Mouse (Mus musculus) neural tube, embryonic 15.5 days (tissue): ENCODE data around the gene Gm20683. TPM values are rescaled to one million over a fixed set of nuclear protein-coding genes. Genes with fewer than 3 reads are reported as not detected.
A peak's percentile ranks its signal among the peaks of the same experiment; 100 is the strongest.

ENCODE experiments used
- ATAC-seq: fragments of 200-750 bp; cut with Nextera tagmentation; 2 replicates; pipeline ENCODE4 v1.8.0; 2017; ENCODE audit warnings: mild to moderate bottlenecking, moderate TSS enrichment, moderate library complexity; ENCODE audit not compliant: low FRiP score
- H3K27ac ChIP-seq: fragments of 300-500 bp; sonication (generic); replicated peaks from 2 replicates; pipeline ENCODE4 v1.5.1; 2015; ENCODE audit warnings: mild to moderate bottlenecking, inconsistent platforms
- H3K27me3 ChIP-seq: fragments of 300-500 bp; sonication (generic); replicated peaks from 2 replicates; pipeline ENCODE4 v1.6.1; 2015; ENCODE audit warnings: inconsistent platforms
- H3K36me3 ChIP-seq: fragments of 300-500 bp; sonication (generic); 2 replicates; pipeline ENCODE4 v1.6.1; 2015; ENCODE audit warnings: inconsistent platforms
- H3K4me1 ChIP-seq: fragments of 300-500 bp; sonication (generic); 2 replicates; pipeline ENCODE4 v1.6.1; 2015; ENCODE audit warnings: inconsistent platforms
- H3K4me2 ChIP-seq: fragments of 300-500 bp; sonication (generic); 2 replicates; pipeline ENCODE4 v1.6.1; 2015; ENCODE audit warnings: inconsistent platforms, mild to moderate bottlenecking, moderate library complexity
- H3K4me3 ChIP-seq: fragments of 300-500 bp; sonication (generic); replicated peaks from 2 replicates; pipeline ENCODE4 v1.5.1; 2015; ENCODE audit warnings: mild to moderate bottlenecking, inconsistent platforms
- H3K9ac ChIP-seq: fragments of 300-500 bp; sonication (generic); replicated peaks from 2 replicates; pipeline ENCODE4 v1.6.1; 2015; ENCODE audit warnings: mild to moderate bottlenecking, inconsistent platforms
- H3K9me3 ChIP-seq: fragments of 300-500 bp; sonication (generic); replicated peaks from 2 replicates; pipeline ENCODE4 v1.6.1; 2016; ENCODE audit warnings: inconsistent platforms
- WGBS: fragments of 180-500 bp; shearing (Covaris S2); methylation state at CpG from one replicate; pipeline ENCODE4 v1.1.7; 2015; ENCODE audit warnings: mixed read lengths; 5-methylcytosine and 5-hydroxymethylcytosine counted together
- microRNA-seq: library from miRNA; unstranded; fragments of <30 nt; microRNA quantifications from one replicate; pipeline ENCODE4, GENCODE M21; 2017
- polyA plus RNA-seq: library from polyadenylated mRNA; unstranded; fragments of >200 nt; fragmentation: Nextera tagmentation; extraction: Ambion mirVana; gene quantifications from 2 replicates; pipeline ENCODE4 v1.2.1, GENCODE M21; 2015

The Gm20683 gene
- polyA plus RNA-seq, 1 experiment from 2014 or later: 14.6 TPM

GRCm38 (mm10) chr17:25786280-25786679 lies 55.3 kb downstream of the Gm20683 start, which contains the start of gene Ccdc78:
TSS of gene Ccdc78 (plus strand) at chr17:25786580.
- WGBS: 81% methylated on average over 3 of the region's 3 CpGs
- Histone ChIP-seq H3K9me3 (no peaks in the 10 kb centered on the region), H3K9ac (peak within 1 kb of the TSS; percentile 82), H3K27ac (peak within 1 kb of the TSS; percentile 94), H3K4me1 (peaks cover 46% of the 10 kb centered on the region), H3K36me3 (peaks cover 48% of the 10 kb centered on the region), H3K4me3 (peak within 1 kb of the TSS; percentile 85), H3K4me2 (peak within 1 kb of the TSS; percentile 94), H3K27me3 (no peaks in the 10 kb centered on the region)
- ATAC-seq: no peak

- H3K4me3 ChIP-seq: peak within 1 kb of the TSS; percentile 85
- peaks cover 56% of the 10 kb centered on the region for H3K36me3 ChIP-seq
- H3K9me3 ChIP-seq: no peaks in the 10 kb centered on the region
- no peaks in the 10 kb centered on the region for H3K27me3 ChIP-seq
- H3K9ac ChIP-seq: peak within 1 kb of the TSS; percentile 82
- 0% methylated on average over 23 of the region's 23 CpGs for WGBS
- ATAC-seq: peak; percentile 73
- H3K27ac ChIP-seq: peak within 1 kb of the TSS; percentile 94
- H3K4me1 ChIP-seq: peaks cover 36% of the 10 kb centered on the region
- peak within 1 kb of the TSS; percentile 94 for H3K4me2 ChIP-seq
These were observed 56.2 kb downstream of the Gm20683 start, which contains the start of gene Haghl for GRCm38 (mm10) chr17:25785281-25785745. TSS of gene Haghl (minus strand) at chr17:25785673.

Small RNA genes lying within 50 kb of the gene (microRNA-seq; reads per million reads assigned to microRNA genes)
- gene Mir3082: not detected

Other genes starting within 250 kb of the Gm20683 start
- 8.0 and 8.3 TPM in 2 replicates for gene Gng13, start 124.6 kb downstream of the Gm20683 start, polyA plus RNA-seq
- 5.8 and 10.1 TPM in 2 replicates for gene Chtf18, start 114.3 kb downstream of the Gm20683 start, polyA plus RNA-seq
- gene Rpusd1, start 114.1 kb downstream of the Gm20683 start, polyA plus RNA-seq: 29.3 and 30.3 TPM in 2 replicates
- not detected in 2 replicates for gene Mslnl, start 105.7 kb downstream of the Gm20683 start, polyA plus RNA-seq
- 1.4 and 2.0 TPM in 2 replicates for gene Msln, start 87.4 kb downstream of the Gm20683 start, polyA plus RNA-seq
- gene Narfl, start 68.0 kb downstream of the Gm20683 start, polyA plus RNA-seq: 26.6 and 30.6 TPM in 2 replicates
- 137 and 153 TPM in 2 replicates for gene Haghl, start 56.1 kb downstream of the Gm20683 start, polyA plus RNA-seq
- gene Ccdc78, start 55.2 kb downstream of the Gm20683 start, polyA plus RNA-seq: 0.17 and 0.41 TPM in 2 replicates
- 94.0 and 94.1 TPM in 2 replicates for gene Fam173a, start 48.9 kb downstream of the Gm20683 start, polyA plus RNA-seq
- 3.1 TPM in 1 of 2 replicates, not detected in the other for gene AC134908.4, start 46.1 kb downstream of the Gm20683 start, polyA plus RNA-seq
- gene Metrn, start 44.6 kb downstream of the Gm20683 start, polyA plus RNA-seq: 72.7 and 75.2 TPM in 2 replicates
- gene Fbxl16, start 32.7 kb downstream of the Gm20683 start, polyA plus RNA-seq: 31.3 and 40.9 TPM in 2 replicates
- 26.5 and 29.9 TPM in 2 replicates for gene Wdr24, start 18.1 kb downstream of the Gm20683 start, polyA plus RNA-seq
- gene Jmjd8, start 12.9 kb downstream of the Gm20683 start, polyA plus RNA-seq: 48.5 and 49.8 TPM in 2 replicates
- gene Stub1, start 8.4 kb downstream of the Gm20683 start, polyA plus RNA-seq: 380 TPM in 2 replicates
- 45.9 and 56.9 TPM in 2 replicates for gene Rhbdl1, start 4.5 kb downstream of the Gm20683 start, polyA plus RNA-seq
- gene Rhot2, start 3.1 kb upstream of the Gm20683 start, polyA plus RNA-seq: 17.8 and 23.0 TPM in 2 replicates
- 15.5 and 18.1 TPM in 2 replicates for gene Wdr90, start 19.7 kb upstream of the Gm20683 start, polyA plus RNA-seq
- 30.3 and 30.7 TPM in 2 replicates for gene Mcrip2, start 27.0 kb upstream of the Gm20683 start, polyA plus RNA-seq
- gene Mettl26, start 33.3 kb upstream of the Gm20683 start, polyA plus RNA-seq: 64.9 and 65.4 TPM in 2 replicates
- 0.47 and 0.52 TPM in 2 replicates for gene Wfikkn1, start 39.1 kb upstream of the Gm20683 start, polyA plus RNA-seq
- gene Rab40c, start 78.0 kb upstream of the Gm20683 start, polyA plus RNA-seq: 46.2 and 50.5 TPM in 2 replicates
- gene Pigq, start 103.2 kb upstream of the Gm20683 start, polyA plus RNA-seq: 71.9 and 78.2 TPM in 2 replicates
- not detected in 2 replicates for gene Nhlrc4, start 103.2 kb upstream of the Gm20683 start, polyA plus RNA-seq
- 0.24 TPM in 1 of 2 replicates, not detected in the other for gene A930017K11Rik, start 110.8 kb upstream of the Gm20683 start, polyA plus RNA-seq
- gene Capn15, start 144.0 kb upstream of the Gm20683 start, polyA plus RNA-seq: 20.1 and 22.5 TPM in 2 replicates
- gene Rab11fip3, start 227.8 kb upstream of the Gm20683 start, polyA plus RNA-seq: 21.6 and 27.0 TPM in 2 replicates
- 42.8 and 42.9 TPM in 2 replicates for gene Decr2, start 248.6 kb upstream of the Gm20683 start, polyA plus RNA-seq